Mouse (Mus musculus) liver, embryonic 16.5 days (tissue): Measurements from ENCODE around the gene Gm29094. TPM values are rescaled to one million over a fixed set of nuclear protein-coding genes. Genes with fewer than 3 reads are reported as not detected.
"Not testable (repeated sequence)": the region's sequence is repeated elsewhere in the genome, so short reads cannot be mapped to it uniquely, and the experiment has no call there.

ENCODE experiments used
- ATAC-seq: fragments of 200-750 bp; cut with Nextera tagmentation; 2 replicates; pipeline ENCODE4 v1.8.0; 2017; ENCODE audit warnings: low read depth, mild to moderate bottlenecking, moderate number of reproducible peaks, moderate library complexity
- H3K27ac ChIP-seq: fragments of 300-500 bp; sonication (generic); 2 replicates; pipeline ENCODE4 v1.5.1; 2014; ENCODE audit warnings: mild to moderate bottlenecking, low read length
- H3K27me3 ChIP-seq: fragments of 300-500 bp; sonication (generic); 2 replicates; pipeline ENCODE4 v1.6.1; 2014; ENCODE audit warnings: low read depth, low read length, mixed read lengths; ENCODE audit not compliant: control insufficient read depth, insufficient read depth
- H3K36me3 ChIP-seq: fragments of 300-500 bp; sonication (generic); 2 replicates; pipeline ENCODE4 v1.6.1; 2014; ENCODE audit warnings: mild to moderate bottlenecking; ENCODE audit not compliant: control insufficient read depth, insufficient read depth
- H3K4me1 ChIP-seq: fragments of 300-500 bp; sonication (generic); 2 replicates; pipeline ENCODE4 v1.6.1; 2014; ENCODE audit warnings: low read depth, low read length, mixed read lengths; ENCODE audit not compliant: control insufficient read depth
- H3K4me2 ChIP-seq: fragments of 300-500 bp; sonication (generic); 2 replicates; pipeline ENCODE4 v1.6.1; 2014; ENCODE audit warnings: low read depth, low read length, mixed read lengths
- H3K4me3 ChIP-seq: fragments of 300-500 bp; sonication (generic); 2 replicates; pipeline ENCODE4 v1.5.1; 2014; ENCODE audit warnings: low read depth, mild to moderate bottlenecking, low read length
- H3K9ac ChIP-seq: fragments of 300-500 bp; sonication (generic); 2 replicates; pipeline ENCODE4 v1.6.1; 2014; ENCODE audit warnings: low read depth, low read length
- H3K9me3 ChIP-seq: fragments of 300-500 bp; sonication (generic); replicated peaks from 2 replicates; pipeline ENCODE4 v1.6.1; 2016; ENCODE audit warnings: low read length; ENCODE audit not compliant: control insufficient read depth
- WGBS: fragments of 180-500 bp; shearing (Covaris S2); extraction: QIAGEN DNeasy Blood & Tissue Kit; methylation state at CpG from one replicate; pipeline ENCODE4 v1.1.7; 2014; ENCODE audit not compliant: insufficient replicate concordance; 5-methylcytosine and 5-hydroxymethylcytosine counted together
- polyA plus RNA-seq: library from polyadenylated mRNA; unstranded; fragments of >200 nt; fragmentation: Nextera tagmentation; extraction: Ambion mirVana; gene quantifications from 2 replicates; pipeline ENCODE4 v1.2.1, GENCODE M21; 2015

Gm29094 gene
- polyA plus RNA-seq, 1 experiment from 2014 or later = not detected

DNA sequence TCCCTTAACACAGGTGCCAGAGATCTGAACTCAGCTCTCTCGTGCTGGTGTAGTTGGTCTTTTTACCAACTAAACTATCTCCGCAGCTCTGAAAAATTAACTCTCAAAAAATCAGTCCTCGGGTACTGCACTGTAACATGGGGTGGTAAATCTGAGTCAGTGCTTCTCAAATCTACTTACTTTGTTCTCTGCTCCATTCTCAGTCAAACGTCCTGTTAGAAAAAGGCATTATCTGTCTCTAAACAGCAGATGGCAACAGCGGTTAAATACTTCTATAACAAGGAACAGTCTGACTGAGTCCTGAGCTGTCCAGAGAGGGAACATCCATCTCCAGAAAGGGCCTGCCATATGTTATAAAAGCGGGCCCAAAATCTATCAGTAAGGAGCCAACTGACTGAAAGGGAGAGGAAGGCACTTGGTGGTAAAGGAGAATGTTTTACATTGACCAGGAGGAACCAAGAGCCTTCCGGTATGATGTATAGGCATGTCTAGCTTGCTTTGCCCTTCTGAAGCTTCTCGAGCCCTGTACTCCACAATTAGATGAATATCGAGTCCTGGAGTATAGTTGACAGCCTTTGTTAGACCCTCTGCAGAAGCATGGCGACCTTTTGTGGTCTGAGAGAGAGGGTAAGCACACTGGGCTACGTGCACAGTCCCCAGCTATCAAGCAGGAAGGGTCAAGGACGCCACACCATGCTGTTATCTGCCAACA is 11.3 kb downstream of the Gm29094 start, which contains the start of gene Mthfs:
Gene Mthfs, plus strand, starts transcription at position 324 of the 712 bp plus-strand sequence.
- WGBS = 26% methylated on average over 9 of the region's 12 CpGs
- H3K9me3 ChIP-seq, H3K4me1 ChIP-seq, H3K36me3 ChIP-seq, H3K27ac ChIP-seq, H3K9ac ChIP-seq, H3K27me3 ChIP-seq: not testable (repeated sequence)
- peak within 1 kb of the TSS; percentile 41 for H3K4me2 ChIP-seq
- H3K4me3 ChIP-seq = peak within 1 kb of the TSS; percentile 44
- 0 out of 2 replicates have a peak, but pooled peaks have one; percentile 22 for ATAC-seq

DNA sequence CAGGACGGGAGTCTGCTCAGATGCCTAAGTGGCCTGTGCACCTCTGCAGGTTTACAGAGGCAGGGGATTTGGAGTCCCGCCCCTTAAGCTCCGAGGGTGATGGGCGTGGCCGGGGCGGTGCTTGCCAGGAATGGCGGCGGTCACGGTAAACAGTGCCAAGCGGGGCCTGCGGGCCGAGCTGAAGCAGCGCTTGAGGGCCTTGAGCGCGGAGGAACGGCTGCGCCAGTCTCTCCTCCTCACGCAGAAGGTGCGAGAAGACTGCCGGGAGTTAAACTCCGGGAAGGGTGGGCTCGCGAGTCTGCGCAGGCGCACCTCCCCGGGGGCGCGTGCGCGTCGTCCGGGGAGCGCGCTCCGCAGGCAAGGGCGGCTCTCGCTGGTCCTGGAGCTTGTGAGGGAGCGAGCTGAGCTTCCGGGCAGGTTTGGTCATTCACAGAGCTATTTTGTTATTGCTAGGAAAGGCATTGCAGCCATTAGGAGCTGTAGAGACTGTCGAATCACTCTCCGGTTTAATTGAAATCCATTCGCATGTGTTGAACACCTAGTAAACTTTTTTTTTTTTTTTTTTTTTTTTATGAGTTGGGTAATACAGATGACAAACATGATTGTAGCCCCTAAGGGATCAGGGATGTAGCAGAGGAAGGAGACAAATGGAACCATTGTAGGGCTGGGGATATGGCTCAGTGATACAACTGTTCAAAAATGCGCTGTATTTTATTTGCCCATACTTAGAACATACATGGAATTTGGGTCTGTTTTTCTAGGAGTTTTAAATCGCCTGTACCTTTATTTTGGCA is 12.1 kb downstream of the Gm29094 start:
- H3K4me1 ChIP-seq, H3K36me3 ChIP-seq, H3K9ac ChIP-seq, H3K27me3 ChIP-seq, H3K27ac ChIP-seq, H3K9me3 ChIP-seq: not testable (repeated sequence)
- Histone ChIP-seq H3K4me3 (peak overlapping the region; percentile 44), H3K4me2 (peak overlapping the region; percentile 41)
- peak; percentile 91 for ATAC-seq
- 2% methylated on average over 19 of the region's 44 CpGs for WGBS

DNA sequence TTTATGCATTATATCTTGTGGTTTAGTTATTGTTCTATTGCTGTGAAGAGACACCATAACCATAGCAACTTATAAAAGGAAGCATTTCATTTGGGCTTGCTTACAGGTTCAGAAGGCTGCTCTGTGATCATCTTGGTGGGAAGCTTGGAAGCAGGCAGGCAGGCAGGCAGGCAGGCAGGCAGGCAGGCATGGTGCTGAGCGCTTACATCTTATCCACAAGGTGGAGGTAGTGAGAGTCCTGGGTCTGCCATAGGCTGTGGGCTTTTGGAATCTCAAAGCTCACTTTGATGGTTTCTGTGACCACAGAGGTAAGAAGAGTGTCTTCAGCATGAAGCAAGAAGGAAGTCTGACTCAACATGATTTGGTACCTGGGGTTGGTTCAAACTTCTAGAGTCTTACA is 13.2 kb downstream of the Gm29094 start:
- H3K4me3 ChIP-seq, H3K4me1 ChIP-seq, H3K27ac ChIP-seq, H3K27me3 ChIP-seq, H3K9ac ChIP-seq, H3K9me3 ChIP-seq, H3K4me2 ChIP-seq, H3K36me3 ChIP-seq, ATAC-seq: not testable (repeated sequence)
- 17% methylated on average over 1 of the region's 1 CpGs for WGBS

DNA sequence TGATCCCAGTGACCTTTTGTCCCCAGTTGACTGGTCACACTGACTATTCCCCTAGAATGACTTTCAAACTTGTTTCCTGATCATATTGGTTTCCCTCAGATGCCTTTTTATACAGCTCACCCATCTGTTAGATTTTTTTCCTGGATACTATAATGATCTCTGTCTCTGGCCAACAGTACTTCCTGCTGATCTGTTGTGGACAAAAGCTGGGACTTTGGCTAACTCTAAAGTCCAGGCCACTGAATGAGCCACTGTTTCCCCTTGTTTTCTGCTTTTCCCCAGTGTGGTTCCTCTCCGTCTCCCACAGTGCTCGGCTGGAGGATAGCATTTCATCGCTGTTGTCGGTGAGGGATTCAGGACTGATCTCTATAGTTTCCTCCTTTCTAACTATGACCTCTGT is 19.0 kb downstream of the Gm29094 start:
- H3K27me3 ChIP-seq, H3K27ac ChIP-seq, H3K9ac ChIP-seq, H3K4me3 ChIP-seq, H3K36me3 ChIP-seq, ATAC-seq, H3K4me2 ChIP-seq, H3K4me1 ChIP-seq, H3K9me3 ChIP-seq: not testable (repeated sequence)
- WGBS = 70% methylated on average over 4 of the region's 4 CpGs

DNA sequence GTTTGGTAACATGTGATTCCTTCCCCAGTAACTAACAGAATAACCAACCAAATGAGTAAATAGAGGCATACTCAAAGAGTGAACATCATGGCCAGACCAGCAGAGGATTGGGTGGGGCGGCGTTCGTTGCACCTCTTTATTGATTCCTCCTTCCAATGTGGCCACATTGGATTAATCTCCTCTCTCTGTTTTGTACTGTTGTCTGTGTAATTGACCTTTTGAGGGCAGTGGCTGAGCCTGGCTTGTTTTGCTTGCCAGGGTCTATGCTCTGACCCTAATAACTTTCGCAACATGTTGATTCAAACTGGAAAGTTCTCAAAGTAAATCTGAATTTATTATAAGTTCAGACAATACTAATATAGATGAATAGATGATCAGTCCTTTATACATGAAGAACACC is 20.5 kb downstream of the Gm29094 start:
- not testable (repeated sequence) for H3K4me1 ChIP-seq, H3K27ac ChIP-seq, H3K9ac ChIP-seq, H3K4me2 ChIP-seq, H3K9me3 ChIP-seq, H3K27me3 ChIP-seq, H3K4me3 ChIP-seq, H3K36me3 ChIP-seq
- ATAC-seq = peak; percentile 66
- 83% methylated on average over 3 of the region's 4 CpGs for WGBS

DNA sequence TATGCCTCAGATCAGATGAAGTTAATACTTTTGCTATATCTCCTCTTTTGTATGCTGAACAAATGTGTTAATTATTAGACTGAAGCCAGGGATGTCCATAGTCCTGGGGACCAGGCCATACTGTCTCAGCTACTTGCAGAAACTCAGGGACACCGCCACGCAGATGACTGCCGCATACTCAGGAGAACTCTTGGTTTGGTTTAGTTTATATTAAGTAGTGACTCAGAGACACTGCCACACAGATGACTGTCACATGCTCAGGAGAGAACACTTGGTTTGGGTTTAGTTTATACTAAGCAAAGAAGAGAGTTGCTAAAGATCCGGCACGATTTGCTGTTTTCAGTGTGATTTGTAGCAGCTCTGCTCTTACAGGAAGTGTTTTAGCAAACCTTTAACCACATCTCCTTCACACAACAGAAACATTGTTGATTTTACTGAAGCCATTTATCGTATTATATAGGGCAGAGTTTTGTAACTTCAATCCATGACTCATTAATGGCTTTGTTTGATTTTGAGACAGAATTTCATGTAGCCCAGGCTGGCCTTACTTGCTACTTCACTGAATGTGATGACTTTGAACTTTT is 21.6 kb downstream of the Gm29094 start:
- H3K27ac ChIP-seq, ATAC-seq, H3K36me3 ChIP-seq, H3K27me3 ChIP-seq, H3K4me1 ChIP-seq, H3K9me3 ChIP-seq, H3K4me2 ChIP-seq, H3K4me3 ChIP-seq, H3K9ac ChIP-seq: not testable (repeated sequence)
- WGBS = 59% methylated on average over 6 of the region's 6 CpGs

DNA sequence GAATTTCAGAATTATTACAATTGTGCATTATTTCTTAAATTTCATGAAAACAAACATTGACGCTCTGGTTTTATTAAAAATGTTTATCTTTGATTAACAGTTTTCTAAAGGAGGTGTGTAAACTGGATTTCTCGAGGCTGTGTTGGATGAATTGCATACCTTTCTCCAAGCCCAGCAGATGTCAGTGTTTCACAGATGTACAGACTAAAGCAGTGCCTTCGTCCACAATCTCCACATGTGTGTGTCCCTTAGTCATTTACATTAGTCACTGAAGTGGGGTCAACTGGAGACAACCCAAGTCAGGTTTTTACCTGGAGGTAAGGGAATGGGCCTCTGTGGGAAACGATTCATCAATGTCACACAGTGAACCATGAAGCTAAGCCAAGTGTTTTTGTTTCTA is 26.9 kb downstream of the Gm29094 start:
- no peak overlapping the region for H3K9ac ChIP-seq
- H3K4me3 ChIP-seq = no peak overlapping the region
- H3K4me1 ChIP-seq = no peaks in the 10 kb centered on the region
- ATAC-seq = no peak
- H3K4me2 ChIP-seq = no peak overlapping the region
- H3K9me3 ChIP-seq = no peaks in the 10 kb centered on the region
- no peak overlapping the region for H3K27ac ChIP-seq
- H3K36me3 ChIP-seq = no peaks in the 10 kb centered on the region
- 53% methylated on average over 4 of the region's 4 CpGs for WGBS
- H3K27me3 ChIP-seq = no peaks in the 10 kb centered on the region

DNA sequence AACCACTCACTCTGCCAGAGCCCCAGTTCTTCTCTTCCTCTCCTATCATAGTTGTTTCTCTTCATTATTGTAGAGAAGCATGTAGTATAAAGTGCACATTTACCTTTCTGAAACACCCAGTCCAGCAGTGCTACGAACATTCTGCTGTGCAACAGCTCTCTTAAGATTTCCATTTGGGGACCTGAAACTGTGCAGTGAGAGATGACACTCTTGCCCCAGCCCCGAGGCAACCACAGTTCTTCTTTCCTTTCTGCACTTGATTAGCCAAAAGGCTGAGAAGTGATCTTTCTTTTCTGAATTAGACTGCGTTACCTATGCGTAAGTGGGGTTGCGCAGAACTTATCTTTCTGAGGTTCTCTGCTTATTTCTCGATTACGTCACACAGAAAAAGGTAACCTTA is 28.9 kb downstream of the Gm29094 start:
- H3K4me3 ChIP-seq = no peak overlapping the region
- 64% methylated on average over 7 of the region's 7 CpGs for WGBS
- no peaks in the 10 kb centered on the region for H3K9me3 ChIP-seq
- no peak overlapping the region for H3K27ac ChIP-seq
- H3K9ac ChIP-seq = no peak overlapping the region
- no peaks in the 10 kb centered on the region for H3K36me3 ChIP-seq
- H3K4me2 ChIP-seq = no peak overlapping the region
- no peaks in the 10 kb centered on the region for H3K4me1 ChIP-seq
- ATAC-seq = no peak
- no peaks in the 10 kb centered on the region for H3K27me3 ChIP-seq

DNA sequence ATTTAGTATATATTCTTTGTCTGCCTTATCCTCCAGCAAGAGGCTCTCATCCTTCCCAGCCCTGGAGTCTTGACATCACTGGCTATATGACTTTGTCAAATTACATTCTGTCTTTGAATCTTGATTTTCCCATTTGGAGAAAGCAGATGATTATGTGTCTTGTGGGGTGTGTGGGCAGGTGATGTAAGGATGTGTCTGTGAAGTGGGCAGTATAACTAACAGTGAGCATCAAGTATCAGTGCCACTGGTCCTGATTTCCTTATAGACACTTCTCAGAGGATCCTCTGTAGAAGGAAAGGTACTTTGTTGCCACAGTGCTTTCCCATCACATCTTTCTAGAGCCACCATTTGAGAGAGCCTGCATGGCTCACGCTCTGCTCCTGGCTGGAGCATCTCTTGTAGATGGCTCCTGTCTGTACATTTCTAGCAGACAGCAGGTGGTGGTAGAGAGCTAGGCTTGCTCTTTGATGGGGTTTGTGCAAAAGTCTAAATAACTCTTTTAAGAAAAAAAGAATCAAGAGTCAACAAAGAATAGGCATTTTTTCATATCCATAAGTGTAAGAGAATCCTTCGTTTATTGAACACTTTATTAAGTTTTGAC is 31.8 kb downstream of the Gm29094 start:
- ATAC-seq = not testable (repeated sequence)

More for the DNA sequence above, 31.8 kb downstream of the Gm29094 start:
- not testable (repeated sequence) for H3K9ac ChIP-seq, H3K36me3 ChIP-seq, H3K4me2 ChIP-seq, H3K9me3 ChIP-seq, H3K4me1 ChIP-seq, H3K4me3 ChIP-seq, H3K27ac ChIP-seq, H3K27me3 ChIP-seq
- WGBS = 54% methylated on average over 1 of the region's 2 CpGs
